Mouse (Mus musculus): ENCODE measurements around the gene Umad1.

Gene Umad1

DNA sequence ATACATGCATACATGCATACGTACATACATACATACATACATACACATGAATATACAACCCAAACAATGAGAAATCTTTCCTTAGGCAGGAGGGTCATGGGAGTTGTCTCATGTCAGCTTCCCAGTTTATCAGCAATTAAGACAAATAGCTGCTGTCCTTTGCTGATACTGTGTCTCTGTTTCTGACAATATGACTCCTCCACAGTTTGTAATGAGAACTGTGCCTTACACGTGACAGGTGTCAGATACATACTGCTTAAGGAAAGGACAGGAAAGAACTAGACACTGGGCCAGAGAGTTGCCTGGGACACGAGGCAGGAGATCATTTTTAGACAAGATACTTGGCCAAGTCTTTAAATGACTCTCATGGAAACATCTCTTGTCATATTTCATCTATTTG is 215.2 kb downstream of the Umad1 start:
- CTCF ChIA-PET = interaction anchor here (0.6 kb wide), 1 partner anchor 22 kb away, joined by 3 read pairs; no protein-coding TSS in a partner anchor

DNA sequence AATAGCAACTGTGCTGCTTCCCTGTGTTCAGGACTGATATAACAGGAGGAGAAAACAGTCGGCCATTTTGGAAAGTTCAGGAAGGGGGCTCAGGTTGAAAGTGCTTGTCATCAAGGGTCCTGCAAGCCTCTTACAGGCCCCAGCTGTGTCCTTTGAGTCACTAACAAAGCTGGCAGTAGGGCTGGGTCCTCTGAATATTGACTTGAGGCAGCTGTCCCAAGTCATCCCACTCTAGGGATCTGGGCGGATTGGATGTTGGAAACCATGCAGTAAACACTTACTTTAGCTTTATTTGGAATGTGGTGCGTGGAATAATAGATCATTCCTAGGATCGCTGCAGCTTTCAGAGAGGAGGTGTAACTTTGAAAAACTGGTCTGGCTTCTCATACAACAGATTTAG is 215.7 kb downstream of the Umad1 start:
- CTCF ChIA-PET = interaction anchor here (0.6 kb wide), 1 partner anchor 21 kb away, joined by 3 read pairs; no protein-coding TSS in a partner anchor

DNA sequence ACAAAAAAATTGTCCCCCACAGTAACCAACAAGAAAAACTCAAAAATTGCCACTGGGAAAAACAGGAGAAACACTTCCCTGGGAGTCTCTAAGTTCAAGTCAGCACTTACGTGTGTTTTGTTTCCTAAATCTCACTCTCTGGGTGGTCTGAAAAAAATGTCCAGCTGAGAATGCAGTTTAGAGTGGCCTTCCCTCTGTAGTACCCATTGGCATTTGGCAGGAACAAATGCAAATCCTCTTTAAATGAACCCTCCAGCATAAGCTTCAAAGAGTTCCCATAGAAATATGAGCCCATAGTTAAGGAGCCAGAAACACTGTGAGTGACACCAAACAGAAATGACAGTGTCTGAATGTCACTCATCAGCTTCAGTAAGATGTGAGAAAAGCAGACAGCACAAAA is 220.1 kb downstream of the Umad1 start:
- CTCF ChIA-PET = no interaction called here

DNA sequence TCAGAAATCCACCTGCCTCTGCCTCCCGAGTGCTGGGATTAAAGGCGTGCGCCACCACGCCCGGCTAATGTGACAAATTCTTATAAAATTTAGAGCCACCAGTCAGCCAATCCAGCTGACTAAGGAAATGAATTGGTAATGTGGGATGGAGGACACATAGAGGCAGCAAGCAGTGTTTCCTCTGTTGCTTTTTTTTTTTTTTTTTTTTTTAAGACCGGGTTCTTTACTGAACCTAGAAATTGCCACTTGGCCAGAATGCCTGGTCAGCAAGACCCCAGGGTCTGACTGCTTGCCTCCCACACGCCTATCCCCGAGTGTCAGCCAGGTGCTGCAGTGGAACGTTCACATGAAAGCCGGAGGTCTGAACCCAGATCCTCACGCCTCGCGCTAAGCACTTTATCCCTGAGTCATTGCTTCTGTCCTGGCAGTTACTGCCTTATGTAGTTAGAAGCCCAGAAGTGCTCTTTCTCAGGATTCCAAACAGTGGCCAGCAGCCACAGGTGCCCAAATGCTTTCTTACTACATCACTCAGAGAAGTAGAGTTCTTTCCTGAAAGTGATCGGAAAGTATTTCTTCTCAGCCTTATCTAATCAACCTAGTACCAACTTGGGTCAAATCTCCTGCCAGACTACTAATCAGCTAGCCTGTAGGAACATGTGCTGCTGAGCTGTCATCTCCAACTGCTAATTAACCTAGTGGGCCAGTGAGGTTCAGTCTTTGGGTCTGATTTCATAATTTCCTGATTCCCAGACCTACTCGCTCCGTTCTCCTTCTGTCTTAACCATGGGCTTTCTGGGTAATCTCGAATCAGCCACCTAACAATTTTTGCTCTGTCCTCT is 225.6 kb downstream of the Umad1 start:
- CTCF ChIA-PET = no interaction called here

DNA sequence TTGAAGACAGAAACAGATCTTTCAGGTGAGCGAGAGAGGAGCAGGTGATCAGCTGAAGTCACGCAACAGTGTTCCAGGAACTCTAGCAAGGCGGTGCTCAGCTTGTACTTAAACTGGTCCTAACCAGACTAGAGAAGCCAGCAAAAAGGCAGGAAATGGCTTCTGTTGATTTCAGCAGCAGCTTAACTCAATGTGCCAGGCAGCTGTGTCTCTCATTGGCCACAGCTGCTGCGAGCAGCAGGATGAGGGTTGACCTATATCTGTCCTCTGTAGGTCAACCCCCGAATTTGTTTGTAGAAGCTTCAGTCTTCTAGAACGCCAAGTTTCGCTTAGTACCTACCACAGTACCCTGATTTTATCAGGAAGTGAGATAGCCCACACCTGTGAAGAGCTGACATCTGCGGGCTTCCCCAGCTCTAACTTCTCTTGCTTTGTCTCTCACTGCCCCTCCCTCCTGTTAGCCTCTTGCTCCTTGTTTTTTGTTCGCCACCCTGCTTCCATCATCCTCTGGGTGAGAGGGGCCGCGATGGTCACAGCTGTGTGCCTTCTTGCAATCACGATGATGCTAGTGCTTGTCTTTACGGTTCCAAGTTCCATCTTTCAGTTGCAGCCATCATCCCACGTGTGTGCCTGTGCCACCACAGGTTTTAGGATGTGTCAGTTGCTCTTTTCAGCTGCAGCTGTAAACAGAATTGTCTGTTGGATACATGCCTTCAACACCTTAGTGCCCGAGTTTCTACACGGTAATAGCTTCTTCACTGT is 226.5 kb downstream of the Umad1 start:
- CTCF ChIA-PET = no interaction called here

DNA sequence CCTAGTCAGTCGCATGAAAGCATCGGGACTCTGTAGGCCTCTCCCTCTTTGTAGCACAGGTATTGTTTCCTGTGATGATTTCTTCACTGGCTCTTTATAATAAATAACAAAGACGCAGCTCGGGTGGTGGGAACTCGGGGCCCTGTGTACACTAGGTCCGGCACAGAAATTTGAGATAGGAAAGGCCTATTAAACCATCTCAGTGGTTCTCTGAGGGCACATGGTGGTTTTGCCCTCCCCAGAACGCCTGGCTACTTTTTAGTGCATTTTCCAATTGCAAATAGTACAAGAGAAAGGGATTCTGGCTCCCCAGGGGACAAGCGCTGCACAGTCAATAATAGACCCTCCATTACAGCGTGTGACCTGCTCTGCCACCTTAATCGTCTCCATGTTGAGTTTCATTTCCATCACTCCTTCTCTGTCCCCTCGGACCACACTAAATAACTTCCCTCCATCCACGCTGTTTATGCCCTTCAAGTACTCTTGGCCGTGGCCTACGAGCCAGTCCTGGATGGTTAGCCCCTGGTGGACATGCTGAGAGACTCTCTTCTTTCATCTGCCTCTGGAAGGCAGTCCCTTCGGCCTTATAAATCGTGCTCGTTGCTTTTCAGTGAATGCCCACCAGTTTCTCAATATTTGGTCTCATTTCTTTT is 227.4 kb downstream of the Umad1 start:
- CTCF ChIA-PET = interaction anchor here (0.7 kb wide), 1 partner anchor 24 kb away, joined by 5 read pairs; no protein-coding TSS in a partner anchor

DNA sequence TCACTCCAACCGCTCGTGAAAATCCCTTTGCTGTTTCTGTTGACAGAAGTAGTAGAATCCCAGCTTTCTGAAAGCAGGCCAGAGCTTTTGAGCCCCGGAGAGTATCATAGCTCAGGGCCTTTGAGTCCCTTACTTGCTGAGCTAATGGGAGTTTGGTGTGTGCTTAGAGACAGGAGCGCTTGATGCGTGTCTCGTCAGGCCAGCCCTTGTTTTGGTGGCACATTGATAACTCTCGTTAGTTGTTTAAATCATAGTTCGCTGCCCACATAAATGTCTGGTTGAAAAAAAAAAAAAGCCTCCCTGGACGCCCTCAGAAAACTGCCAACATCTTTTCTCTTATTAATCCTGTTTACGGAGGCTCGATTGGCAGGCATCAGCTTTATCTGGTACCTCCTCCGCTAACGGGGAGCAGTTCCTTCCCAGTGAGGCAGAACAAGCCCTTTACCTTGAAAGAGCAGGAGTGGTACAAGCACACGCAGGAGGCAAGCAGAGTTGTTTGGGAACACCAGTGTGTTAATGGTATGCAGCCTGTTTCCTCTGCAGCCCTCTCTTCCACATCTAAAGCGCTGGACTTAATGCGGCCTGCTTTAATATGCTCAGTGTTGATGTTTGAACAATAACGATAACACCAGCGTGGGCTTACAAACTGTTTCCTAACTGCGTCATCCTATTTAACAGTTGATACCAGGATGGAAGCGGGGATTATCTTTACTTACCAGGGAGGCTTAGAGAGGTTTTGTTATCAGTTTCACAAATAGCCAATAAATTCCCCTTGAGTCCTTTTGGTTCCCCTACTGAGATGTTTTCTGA is 228.2 kb downstream of the Umad1 start:
- CTCF ChIA-PET = interaction anchor here (0.7 kb wide), 1 partner anchor 23 kb away, joined by 5 read pairs; no protein-coding TSS in a partner anchor

DNA sequence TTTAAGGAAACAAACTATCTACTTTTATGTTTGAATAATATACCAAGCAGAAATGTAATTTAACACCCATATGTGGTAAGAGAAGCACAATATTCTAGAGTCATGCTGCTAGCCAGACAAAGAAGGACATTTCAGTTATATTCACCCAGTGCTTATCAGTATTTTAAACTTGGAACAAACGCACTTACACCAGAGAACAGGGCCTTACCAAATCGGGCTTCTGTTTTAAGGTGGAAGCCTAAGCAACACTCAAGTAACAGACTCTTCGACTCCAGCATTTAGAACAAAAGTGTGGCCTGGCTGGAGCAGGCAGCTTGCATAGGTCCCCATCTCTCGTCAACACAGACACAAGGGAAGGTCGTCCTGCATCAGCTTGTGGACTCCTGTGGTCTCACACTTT is 229.2 kb downstream of the Umad1 start:
- CTCF ChIA-PET = no interaction called here

DNA sequence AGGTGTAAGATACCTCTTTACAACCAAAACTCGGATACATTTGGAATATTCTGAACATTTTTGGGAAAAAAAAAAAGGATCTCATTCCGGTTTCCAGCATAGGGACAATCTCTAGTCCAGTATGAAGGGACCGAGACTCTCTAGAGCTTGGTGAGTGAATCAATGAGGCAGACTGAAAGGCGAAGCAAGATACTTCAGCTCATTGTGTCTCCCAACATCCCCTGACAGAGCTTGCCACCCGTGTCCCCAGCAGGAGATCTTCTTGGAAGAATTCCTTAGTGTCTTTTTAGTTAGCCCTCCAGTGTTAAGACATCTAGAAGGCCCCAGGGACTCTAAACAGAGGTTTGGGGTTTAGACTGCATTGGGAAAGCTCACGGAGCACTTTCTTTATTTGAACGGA is 230.2 kb downstream of the Umad1 start:
- CTCF ChIA-PET = interaction anchor here (0.7 kb wide), 2 partner anchors 8 to 17 kb away, joined by 4 to 5 read pairs; no protein-coding TSS in a partner anchor

DNA sequence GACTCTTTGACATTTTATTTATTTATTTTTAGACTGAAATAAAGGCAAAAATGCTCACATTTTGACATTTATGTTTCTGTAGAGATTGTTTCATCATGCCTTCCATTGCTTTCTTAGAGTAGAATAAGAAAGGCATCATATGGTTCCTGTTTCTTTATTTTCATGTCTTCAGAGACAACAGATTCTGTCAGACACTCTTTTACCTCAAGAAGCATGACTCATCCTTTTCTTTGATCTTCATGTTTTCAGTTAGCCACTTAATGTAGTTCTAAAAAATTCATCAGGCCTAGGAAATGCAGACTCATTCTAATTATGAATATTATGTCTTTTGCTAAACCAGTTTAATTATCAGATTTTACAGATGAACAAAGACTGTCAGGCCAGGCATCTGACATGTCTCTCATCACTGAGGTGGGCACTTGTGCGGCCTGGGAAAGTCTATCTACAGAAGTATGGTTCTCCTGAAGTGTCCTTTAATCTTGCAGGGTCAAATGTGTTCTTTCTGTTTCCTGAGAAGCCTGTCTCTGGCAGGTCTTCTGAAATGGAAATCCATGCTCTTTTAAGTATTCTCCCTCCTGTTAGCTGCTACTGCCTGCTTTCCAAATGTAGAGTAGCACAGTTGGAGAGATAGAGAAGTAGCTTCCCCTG is 231.0 kb downstream of the Umad1 start:
- CTCF ChIA-PET = no interaction called here

DNA sequence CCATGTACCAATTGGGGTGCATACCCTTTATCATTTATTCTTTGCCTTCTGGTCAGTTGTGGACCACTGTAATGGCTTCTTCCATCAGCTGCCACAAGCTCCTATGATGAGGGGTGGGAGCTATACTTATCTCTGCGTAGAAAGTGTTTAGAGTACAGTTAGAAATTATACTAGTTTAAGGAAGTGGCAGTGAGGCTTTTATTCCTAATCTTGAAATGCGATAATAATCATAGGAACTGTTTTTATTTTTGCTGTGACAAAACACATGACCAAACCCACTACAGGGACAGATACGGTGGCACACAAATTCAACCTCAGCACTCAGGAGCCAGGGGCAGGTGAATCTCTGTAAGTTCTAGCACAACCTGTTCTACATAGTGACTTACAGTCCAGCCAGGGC is 233.2 kb downstream of the Umad1 start:
- CTCF ChIA-PET = no interaction called here

DNA sequence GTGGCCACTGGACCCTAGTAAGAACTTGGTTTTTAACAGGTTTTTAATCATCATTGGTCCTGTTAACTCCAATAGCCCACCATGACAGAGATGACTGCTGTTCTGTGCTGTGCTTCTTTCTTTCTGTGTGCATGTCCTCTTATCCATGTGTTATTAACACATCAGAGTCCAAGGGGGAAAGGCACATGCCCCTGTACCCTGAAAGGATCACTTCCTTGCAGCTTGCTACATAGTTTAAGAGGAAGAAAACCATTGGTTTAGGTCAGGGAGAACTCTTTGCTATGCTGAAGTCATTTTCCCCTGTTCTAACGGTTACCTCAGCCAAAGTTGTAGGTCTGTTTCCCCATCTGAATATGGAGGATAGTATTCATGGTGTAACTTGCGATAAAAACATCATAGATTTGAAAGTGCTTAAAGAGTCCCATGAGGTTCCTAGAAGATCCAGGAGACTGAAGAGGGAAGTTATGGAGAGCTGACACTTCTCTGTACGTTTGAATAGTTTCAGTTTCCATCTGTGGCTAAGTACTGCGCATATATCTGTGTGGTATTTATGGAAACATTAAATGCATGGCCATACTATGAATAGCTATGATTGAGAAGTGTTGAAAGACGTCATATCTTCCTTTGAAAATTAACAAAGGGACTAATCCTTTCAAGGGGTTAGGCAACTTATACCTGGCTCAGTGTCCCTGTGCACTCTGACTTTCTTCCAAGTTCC is 236.2 kb downstream of the Umad1 start:
- CTCF ChIA-PET = no interaction called here

DNA sequence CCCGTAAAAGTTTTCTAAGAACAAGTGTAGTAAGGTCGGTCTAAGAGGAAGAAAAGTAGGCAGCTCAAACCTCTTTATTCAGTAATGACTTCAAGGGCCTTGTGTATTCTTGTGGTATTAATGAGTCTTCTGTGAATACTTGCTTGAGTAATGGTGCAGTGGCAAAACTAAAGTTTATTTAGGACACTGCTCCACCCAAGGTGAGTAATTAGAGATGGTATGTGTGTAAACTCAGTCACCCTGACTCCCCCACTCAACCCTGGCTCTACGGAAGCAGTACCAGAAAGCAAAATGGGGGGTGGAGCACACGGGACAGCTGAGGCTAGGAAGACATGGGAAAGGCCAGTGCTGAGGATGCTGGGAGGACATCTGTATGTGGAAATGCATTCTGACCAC is 236.7 kb downstream of the Umad1 start:
- CTCF ChIA-PET = interaction anchor here (0.7 kb wide), 1 partner anchor 21 kb away, joined by 3 read pairs; no protein-coding TSS in a partner anchor

DNA sequence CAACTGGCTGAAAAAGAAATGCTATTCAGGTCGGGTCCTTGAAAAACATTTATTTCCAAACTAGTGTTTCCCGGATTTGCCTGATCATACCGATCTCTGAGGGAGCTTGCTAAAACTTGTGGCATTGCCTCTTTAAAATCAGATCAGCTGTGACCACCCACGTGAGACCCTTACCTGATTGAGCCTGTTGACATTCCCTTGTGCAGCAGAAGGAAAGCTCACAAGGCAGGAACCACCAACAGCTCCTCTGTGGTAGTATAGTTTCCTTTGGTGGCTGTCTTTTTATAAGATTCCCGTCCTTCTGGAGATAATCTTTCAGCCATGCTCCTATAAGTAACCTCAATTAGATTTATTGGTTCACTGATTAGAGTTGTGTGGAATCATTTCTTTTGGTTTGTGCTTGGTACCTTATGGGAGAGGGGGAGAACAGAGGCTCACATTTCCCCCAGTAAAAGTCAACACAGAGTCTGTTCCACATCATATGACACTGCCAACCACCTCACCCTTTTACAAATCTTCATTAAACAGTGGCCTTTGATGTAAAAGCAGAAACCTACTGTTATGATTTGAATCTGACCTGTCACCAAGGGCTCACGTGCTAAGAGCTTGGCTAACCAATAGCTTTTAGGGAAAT is 238.3 kb downstream of the Umad1 start:
- CTCF ChIA-PET = interaction anchor here (0.6 kb wide), 1 partner anchor 35 kb away, joined by 6 read pairs; no protein-coding TSS in a partner anchor

DNA sequence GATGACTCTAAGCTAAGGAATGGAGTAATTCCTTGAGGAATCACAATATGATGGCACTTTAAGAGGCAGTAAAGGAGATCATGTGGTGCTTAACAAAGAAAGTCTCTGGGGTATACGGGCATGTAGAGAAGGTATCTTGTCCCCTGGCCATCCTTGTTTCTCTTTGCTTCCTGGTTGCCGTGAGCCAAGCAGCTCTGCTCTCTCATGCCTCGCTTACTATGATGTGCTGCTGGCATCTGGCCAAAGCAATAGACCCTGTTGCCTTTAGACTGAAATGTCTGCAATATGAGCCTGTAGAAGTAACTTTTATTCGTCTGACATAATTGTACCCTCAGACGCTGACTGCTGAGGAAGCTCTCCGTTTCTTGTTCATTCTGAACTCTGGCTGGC is 238.8 kb downstream of the Umad1 start:
- CTCF ChIA-PET = no interaction called here

DNA sequence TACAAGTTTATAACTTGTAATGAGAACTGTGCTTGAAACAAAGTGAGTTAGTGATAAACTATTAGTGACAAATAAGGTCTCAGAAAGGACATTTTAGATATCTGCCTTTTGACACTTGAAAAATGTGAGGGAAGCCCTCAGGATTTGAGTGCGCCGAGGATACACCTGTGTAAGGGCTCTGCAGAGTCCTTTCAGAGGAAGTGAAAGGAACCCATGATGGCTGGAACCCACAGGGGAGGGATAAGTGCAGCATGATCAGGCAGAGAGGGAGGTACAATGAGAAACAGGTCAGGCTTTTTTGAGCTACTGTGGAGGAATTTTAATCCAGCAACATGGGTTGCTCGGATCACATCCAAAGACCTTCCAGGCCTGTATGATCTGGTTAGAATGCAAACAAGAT is 239.9 kb downstream of the Umad1 start:
- CTCF ChIA-PET = no interaction called here

DNA sequence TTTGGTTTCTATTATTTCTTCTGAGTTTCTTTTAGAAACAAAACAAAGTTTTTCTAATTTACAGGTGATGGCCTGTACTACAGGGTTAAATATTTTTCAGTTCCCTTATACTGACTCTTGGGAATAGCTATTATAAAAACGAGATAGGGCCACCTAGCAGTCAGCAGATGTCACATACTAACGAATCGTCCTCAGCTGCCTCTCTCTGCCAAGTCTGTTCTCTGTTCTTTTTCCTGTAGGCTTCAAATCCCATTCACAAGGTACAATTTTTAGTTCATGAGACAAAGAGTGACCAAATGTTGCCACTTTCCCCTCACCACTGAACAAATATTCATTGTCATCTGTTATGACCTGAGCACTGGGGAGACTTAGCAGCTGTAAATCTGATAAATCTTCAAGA is 244.9 kb downstream of the Umad1 start:
- CTCF ChIA-PET = no interaction called here

DNA sequence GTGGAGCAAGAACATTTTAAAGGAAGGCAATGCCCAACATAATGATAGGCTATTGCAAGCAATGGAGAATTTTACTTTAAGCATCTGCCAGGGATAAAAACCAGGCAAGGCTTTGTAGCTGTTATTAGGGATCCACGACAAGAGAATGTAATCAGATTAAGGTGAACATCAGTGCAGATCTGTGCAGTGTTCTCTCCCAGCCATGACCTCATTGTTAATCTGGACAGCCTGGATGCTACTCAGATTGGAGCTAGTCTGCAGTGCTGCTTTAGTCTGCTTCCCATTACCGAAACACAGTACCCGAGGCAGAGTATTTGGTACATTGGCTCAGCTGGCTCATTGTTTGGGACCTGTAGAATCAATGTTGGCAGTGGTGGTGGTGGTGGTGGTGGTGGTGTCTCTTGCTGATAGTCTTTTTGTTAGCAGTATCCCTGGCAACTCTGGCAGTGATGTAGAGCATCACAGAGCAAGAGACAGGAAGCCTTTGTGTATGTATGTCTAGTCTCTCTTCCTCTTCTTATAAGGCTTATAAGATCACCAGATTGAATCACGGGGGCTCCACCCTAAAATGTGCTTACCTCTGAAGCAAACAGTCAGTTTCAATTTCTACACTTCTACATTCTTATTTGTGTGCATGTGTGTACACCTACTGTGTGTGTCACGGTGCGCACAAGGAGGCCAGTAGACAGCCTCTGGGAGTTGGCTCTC is 245.6 kb downstream of the Umad1 start:
- CTCF ChIA-PET = no interaction called here

DNA sequence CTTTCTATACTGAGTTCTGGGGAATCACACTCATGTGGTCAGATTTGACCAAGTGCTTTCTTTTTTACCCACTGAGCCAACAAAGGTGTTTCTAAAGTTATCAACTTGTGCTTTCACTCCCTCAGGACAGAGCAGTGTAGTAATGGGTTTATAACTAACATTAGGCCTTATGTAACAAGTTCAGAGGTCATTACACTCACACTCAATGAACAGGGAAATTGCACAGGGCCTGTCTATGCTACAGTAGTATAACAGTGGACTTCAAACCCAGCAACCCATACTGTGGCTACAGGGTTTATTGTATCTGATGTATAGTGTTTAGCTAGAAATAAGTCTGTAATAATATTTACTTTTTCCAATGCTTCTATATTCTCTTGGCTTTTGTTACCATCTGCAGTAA is 247.5 kb downstream of the Umad1 start:
- CTCF ChIA-PET = interaction anchor here (0.6 kb wide), 1 partner anchor 17 kb away, joined by 4 read pairs; no protein-coding TSS in a partner anchor

Data from spleen, embryonic (tissue).